Mouse (Mus musculus) gastrocnemius, postnatal 25 days (tissue): ENCODE data around the gene Gm21988. TPM values are rescaled to one million over a fixed set of nuclear protein-coding genes. Genes with fewer than 3 reads are reported as not detected.
A peak's percentile ranks its signal among the peaks of the same experiment; 100 is the strongest.

ENCODE experiments used
- DNase-seq: peaks from one replicate; pipeline ENCODE4 v3.0.0; 2022
- total RNA-seq, 2 experiments: library from RNA; stranded (reverse); gene quantifications; 1 replicate in 1 of 2; 2 replicates in 1 of 2; pipeline ENCODE4 v1.2.3; 2021

Gene Gm21988
- total RNA-seq, 2 experiments from 2014 or later, result 2.4 to 3.0 TPM

DNA sequence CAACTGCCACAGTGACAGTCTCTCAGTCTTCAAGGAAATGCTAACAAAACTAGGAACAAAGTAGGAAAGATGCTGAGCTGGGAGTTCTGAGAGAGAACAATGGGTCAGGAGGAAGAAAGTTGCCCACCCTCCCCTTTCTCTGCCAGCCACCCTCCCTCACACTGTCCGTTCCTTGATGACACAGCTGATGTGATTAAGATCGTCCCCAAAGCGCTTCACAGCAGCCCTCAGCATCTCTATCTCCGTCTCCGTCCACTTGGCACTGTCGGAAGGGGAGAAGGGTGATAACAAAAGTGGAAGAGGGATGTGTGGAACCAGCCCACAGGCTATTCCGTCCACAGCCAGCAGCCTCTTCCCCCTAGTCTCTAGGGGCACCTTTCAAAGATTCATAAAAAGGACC, 2.9 kb downstream of the Gm21988 start:
- no peak for DNase-seq

DNA sequence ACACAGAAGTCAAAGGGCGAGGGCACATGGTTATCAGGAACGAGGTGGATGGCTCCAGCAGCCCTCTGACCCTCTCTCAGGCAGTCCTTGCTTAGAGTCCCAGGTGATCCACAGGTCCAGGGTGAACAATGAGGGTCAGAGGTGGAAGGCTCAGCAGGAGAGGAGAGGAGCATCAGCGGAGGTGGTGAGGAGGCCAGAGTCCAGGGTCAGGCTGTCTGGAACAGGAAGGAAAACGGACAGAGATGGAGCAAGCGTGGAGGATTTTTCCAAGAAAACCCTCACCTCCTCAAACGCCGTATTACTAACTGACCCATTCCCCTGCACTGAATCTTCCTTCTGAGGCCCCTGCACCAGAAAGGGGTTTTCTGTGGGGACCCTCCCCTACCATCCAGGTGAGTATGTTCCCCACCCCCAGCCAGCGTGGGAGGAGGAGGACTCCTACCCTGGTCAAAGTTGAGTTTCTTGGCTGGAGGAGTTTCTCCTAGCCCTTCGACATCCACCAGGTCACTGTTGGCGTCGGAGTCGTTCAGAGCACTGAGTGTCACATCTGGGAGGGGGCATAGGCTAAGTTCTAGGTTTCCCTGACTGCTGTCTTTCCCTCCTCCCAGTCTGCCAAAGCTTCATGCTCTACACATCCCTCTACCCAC, 4.3 kb downstream of the Gm21988 start:
- DNase-seq, result no peak

DNA sequence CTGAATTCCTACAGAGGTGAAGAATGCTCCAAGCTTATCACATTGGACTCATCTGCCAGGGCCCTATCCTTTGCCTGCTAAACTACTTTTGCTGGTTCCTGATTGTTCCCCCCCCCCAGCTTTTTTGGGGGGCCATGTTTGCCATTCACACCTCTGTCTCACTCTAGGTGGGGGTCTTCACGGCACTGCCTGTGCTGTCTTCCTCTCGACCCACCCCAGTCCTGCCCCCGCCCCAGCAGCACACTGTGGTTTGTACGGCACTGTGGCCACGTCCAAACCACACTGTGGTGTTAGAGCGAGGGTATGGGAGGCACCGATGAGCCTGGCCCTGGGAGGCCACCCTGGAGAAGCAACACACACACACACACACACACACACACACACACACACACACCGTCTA, 5.1 kb downstream of the Gm21988 start:
- DNase-seq, result no peak

DNA sequence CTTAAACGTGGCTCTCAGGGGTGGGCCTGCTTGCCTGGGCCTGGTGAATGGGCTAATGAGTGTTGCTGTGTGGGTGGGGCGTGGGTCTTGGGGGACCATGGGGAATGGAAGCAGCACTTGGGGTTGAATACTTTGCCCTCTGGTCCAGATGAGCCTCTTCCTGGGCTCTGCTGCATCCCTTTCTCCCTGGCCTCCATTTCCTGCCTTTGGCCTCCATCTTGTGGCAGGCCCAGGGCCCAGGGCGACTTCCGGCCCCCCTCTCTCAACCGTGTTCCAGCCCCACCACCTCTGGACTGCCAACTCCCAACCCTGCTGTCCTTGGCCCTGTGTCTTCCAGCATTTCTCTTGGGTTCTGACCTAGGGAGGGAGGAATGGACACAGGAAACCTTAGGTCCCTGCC, 5.6 kb downstream of the Gm21988 start:
- DNase-seq, result peak; percentile 66

DNA sequence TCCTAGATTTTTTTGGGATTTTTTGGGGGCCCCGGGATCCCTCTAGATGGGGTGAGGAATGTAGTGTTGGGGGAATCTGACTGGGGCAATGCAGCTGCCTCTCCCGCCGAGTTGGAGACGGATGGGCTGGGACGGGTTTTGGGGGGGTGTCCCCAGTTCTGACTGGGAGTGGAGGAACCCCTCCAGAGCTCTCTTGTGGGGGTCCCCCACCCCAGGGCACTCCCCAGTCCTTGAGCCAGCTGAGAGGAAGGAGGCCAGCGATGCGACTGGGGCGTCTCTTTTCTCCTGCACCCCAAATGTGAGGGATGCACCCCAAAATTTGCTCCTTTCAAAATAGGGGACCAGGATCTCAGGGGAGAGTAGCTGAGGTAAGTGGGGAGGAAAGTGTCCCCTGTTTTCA, 6.6 kb downstream of the Gm21988 start:
- DNase-seq, result no peak

DNA sequence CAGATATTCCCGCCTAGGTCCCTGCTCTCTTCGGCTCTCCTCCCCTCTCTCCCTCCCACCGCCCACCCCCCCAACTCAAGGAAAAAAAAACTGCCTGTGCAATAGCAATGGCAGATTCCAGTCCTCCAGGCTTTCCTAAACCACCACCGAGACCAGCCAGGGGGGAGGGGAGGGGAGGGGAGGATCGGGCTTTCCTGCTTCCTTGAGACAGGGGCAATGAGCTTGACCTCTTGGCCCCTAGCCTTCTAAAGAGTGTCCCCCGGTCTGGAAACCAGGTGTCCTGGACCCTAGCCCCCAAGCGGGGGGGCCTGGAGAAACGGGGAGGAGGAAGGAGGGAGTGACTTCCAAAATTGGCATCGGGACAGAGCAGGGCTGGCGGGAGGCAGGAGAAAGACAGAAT, 7.1 kb downstream of the Gm21988 start:
- peak; percentile 67 for DNase-seq

DNA sequence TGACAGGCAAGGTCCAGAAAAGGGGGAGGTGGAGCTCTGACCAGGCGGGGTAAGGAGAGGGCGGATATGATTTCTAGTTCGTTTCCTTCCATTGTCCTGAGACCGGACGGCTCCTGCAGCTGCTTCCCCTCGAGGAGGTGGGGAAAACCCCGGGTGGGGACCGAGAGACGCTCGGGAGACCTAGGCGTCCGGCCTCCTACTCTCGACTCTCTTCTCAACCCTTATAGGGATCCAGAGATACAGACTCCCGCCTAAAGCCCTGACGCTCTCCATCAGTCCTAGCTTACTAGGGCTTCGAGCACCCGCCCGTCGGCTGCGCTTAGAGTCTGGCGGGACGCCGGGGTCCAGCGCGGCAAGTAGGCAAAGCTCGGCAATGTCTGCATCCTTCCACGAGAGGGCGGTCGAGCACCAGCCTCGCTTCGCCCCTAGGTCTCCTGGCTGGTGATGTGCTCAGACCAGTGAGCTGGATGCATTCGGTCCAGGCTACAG, 9.3 kb downstream of the Gm21988 start:
- peak; percentile 78 for DNase-seq

DNA sequence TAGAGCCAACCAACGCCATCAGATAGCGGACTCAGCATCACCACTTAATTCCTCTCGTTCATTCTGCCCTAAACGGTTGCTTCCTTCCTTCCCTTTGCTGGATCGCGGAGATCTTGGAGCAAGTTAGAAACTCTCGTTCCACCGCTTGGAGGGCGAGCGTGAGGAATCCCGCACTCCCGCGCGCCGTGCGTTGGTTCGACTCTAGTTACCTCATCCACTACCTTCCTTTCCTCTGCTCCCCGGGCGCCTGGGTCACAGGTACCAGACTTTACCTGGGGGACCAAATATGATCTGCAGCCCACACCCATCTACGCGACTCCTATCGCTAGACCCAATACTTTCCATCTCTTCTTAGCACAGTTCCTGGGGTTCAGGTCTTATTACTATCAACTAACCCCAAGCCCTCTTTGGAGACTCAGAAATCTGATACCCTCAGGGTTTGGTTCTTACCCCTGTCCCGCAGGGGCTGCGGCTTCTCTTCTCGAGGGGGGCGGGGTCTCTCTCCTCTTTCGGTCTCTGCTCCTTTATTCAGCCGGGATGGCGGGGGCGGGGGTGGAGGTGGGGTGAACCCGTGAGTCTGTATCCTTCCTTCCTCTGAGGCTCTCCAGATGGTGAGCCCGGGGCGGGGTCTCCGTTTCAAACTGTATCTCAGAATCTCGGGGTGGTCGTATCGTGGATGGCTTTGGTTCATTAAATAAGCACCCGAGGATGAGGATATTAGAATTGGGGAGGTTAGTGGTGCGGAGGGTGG, 10.2 kb downstream of the Gm21988 start, which contains the start of gene Bcl6b:
Bcl6b (minus strand) TSS at position 539 of the 751 bp plus-strand sequence.
- no peak for DNase-seq

DNA sequence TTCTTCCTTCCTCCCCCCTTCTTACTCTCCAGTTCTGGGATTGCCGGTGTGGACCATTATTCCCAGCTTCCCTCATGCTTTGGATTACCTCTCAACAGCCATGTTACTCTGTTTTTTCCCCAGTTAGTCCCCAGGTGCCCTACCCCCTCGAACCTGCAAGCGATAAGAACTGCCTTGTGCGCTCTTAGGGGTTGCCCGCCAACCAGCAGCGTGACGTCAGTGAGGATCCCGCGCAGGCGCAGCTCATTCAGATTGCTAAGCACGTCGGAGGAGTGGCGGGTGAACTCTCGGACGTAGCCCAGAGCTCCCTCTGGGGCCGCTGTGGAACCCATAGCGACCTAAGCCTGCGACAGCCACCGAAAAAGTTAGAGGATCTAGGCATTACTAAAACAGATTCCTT, 10.8 kb downstream of the Gm21988 start:
- DNase-seq, result peak; percentile 78

DNA sequence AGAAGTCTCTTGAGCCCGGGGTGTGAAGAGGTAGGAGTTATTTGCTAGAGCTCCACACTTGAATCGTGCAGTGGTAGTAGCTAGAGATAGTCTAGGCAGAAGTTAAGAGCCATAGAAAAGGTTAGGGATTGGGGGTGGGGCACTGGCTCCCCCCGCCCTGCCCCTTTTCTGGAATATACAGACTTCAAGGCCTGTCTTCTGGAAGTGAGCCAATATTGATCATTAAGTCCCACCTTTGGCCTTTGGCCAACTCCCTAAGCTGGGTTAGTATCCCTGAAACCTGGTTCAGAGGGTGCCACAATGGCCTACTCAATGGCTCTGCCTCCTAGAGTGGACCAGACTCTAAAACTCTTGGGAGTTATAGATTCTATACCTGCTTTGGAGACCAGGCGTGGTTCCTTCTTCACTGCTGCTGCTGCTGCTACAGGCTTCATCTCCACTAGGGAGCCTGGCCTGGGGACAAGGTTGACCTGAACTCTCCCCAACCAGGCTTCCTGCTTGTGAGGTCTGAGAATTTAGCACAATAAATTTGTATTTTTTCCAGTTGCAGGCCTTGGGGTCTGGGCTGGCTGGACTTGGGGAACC, 11.9 kb downstream of the Gm21988 start:
- DNase-seq, result no peak

DNA sequence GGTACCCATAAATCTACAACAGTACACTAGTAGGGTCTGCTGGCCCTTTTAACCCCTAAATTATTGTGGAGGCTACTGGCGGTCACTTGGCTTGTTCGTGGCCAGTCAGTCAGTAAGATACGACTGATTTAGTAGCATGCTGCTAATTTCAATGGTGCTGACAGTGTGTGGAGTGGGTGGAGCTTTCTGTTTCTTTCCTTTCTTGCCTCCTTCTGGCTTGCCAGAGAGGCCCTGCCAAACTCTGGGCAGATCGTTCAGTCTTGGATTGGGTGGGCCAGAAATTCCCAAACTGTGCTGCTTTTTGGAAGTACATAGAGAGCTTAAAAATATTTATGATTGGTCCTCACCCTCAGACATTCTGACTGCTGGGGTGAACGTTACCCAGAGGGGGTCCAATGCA, 12.5 kb downstream of the Gm21988 start:
- no peak for DNase-seq

DNA sequence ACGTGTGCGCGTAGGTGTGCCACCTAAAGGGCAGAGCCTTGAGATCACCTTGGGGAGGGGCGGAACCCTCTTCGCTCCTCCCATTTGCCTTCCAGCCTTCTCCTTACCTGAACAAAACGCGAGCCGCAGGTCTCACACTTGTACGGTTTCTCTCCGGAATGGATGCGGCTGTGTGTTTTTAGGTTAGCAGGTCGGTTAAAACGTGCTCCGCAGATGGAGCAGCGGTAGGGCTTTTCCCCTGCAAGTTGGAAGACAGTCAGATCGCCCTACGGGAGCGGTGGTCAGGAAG, 13.1 kb downstream of the Gm21988 start:
- no peak for DNase-seq

DNA sequence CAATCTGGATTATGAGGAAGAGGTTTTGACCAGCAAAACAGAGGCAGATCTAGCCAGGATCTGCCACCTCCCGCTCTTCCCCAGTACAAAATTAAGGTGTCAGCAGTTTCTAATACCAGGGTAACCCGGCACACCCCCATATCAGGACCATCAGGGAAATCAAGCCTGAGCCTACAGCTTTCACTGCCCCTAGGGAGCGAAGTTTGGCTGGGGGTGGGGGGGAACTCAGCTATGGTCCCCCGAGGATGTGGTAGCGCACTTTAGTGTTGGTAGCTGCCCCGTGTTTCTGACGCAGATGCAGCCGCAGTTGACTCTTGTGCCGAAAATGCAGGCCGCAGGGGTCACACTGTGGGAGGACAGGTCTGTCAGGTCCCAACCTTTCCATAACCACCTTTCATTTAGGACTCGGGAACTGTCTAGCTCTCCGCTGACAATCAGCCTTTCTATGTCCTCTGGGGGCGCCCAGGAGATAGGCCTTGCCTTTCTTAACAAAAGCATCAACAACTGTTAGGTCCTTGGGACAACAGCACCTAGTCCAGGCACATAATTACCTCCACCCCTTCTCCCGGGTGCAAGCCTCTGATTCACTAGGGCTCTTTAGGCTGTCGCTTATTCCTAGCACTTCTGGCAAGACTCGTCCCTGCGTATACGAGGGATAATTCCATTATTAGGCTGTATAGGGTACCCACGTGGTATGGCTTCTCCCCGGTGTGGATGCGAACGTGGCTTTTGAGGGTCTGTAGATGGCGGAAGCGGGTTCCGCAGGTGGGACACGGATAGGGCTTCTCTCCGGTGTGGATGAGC, 13.6 kb downstream of the Gm21988 start:
- DNase-seq, result no peak

DNA sequence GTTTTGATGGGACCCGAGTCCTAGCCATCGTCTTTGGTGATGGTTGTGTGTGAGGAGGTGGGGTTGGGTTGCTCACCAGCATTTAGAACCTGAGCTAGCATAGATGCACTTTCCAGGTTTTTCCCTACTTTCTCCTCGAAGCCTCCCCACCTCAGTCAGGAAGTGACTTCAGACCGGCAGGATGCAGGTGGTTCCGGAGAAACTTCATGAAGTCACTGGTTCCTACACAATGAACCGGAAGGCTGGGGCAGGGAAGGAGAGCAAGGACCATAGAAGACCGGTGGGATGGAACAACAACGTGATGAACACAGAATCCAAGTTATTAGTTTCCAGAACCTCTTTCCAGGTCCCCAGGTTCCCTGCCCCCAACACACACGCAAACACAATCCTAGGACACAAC, 15.9 kb downstream of the Gm21988 start:
- DNase-seq, result no peak

DNA sequence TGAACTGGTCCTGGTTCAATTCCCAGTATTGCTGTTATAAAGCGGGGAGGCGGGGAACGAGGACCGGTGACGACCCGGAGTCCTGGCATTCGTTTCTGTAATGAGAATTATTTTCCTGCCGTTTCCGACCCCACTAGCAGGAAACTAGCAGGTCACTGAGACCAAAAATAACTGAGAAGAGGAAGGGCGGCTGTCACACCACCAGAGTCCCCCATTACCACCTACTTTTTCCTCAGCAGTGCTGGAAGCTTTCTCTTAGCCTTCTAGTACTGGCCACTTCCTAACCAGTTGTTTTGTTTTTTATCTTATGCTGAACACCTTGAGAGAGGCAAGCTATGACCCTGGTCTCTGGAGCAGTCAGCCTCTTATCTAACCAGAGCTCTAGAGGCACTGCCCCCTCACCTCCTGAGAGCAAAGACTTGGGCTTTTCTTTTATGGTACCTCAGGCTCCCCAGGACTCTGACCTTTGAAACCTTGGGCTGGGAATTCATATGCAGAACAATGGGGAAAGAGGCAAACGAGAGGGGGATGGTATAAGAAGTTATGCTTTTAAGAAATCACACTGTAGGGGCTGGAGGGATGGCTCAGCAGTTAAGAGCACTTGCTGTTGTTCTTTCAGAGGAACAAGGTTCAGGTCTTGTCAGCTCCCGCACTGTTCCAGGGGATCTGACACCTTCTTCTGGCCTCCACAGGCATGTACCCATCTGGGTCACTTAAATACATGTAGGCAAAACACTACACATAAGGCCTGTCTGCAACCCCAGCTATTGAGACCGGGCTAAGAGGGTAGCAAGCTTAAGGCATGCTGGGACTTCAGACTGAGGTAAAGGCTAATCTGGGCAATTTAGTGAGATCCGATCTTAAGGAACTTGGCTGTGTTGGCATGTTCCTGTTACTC, 17.8 kb downstream of the Gm21988 start:
- DNase-seq, result no peak

DNA sequence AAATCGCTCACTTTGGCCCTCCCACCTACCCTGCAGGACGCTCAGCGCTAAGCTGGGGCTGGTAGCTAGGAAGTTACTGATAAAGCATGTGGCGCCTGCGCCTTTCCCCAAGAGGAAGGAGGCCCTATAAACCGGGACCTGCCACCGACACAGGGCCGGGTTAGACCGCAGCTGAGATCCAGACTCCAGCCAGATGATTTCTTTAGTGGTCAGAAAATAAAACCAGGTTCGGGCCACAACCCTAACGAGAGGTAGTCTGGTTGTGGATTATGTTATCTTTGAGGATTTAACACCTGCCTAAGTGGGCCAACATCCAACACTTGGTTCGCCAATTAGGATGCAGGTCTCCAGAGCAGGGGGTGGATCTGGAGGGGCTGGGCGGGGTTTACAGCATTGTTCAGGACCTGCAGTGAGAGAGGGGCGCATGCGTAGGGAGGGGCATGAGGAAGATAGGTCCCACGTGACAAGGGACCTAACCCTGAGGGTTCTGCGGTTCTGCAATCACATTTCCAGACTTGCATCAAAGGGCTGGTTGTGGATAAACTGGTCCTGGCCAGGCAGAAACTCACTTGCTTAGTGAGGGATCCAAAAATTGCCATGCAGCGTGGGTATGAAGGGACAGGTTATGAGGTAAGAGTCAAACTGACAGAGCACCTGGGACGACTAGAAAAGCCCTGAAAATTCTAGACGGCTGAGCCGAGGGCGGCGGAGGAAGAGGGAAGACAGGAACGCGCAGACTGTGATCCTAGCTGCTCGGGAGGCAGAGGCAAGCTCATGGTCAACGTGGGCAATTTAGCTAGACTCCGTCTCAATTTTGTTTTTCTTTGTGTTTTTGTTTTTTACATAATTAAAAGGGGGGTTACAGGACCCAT, 18.7 kb downstream of the Gm21988 start, which contains the start of gene Slc16a13:
Slc16a13 (minus strand) TSS at position 334 of the 872 bp plus-strand sequence.
- DNase-seq, result peak; percentile 87

DNA sequence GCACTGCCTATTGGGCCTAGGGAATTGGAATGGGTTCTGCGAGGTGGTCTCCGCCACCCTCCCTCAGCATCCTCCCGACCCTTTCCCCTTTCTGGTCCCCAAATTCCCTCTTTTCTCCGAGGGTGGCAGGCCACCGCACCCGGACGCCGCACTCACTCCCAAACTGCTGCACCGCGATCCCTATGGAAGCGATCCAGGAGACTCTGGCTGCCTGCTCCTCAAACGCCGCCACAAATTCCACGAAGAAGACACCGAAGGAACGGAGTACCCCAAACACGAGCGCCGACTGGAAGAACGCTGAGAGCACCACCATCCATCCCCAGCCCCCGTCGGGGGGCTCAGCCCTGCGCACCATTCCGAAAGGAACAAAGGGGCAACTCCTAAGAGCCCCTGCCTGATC, 19.3 kb downstream of the Gm21988 start:
- no peak for DNase-seq

DNA sequence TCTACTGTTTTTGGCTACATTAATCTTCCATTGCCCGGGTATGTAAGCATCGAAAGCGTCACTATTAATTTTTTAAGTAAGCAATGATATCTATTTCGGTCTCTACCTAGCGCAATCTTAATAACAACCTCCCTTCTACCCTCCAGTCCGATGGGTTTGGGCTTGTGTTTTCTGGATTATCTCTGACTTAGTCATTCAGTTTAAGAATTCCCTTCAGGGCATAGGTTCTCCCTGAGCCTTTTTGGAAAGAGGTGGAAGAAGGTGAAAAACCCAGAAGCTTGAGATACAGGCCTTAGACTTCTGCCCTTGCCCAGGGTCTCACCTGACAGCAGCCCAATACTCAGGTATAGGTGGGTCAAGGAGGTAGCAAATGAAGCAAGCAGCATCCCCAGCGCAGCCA, 19.8 kb downstream of the Gm21988 start:
- DNase-seq, result no peak

DNA sequence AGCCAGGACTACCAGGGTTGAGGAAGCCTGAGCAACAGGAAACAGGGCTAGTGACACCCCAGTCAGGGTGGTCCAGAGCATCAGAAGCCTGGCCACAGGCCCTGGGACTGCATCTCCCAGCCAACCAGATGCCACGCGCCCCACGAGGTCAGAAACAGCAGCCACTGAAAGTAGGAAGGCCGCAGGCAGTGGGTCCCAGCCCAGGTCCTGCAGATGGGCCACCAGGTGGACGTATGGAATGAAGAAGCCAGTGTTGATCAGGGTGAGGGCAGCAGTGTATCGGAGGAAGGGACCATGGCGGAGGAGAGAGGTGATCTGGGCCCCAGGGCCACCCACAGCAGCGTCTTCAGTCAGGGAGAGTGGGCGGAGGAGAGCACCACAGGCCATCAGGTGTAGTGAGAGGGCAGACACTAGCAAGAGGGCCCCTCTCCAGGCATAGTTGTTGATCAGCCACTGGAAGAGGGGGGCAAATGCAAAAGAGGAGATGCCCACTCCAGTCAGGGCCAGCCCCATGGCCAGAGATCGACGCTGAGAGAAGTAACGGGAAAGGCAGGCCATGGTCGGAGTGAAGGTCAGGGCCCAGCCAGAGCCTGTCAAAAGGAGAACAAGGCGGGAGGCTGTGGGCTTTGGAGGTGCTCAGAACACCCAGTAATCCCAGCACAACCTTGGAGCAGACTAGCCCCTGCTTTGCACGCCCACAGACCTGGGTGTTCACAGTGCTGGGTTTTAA, 20.7 kb downstream of the Gm21988 start:
- DNase-seq, result no peak

DNA sequence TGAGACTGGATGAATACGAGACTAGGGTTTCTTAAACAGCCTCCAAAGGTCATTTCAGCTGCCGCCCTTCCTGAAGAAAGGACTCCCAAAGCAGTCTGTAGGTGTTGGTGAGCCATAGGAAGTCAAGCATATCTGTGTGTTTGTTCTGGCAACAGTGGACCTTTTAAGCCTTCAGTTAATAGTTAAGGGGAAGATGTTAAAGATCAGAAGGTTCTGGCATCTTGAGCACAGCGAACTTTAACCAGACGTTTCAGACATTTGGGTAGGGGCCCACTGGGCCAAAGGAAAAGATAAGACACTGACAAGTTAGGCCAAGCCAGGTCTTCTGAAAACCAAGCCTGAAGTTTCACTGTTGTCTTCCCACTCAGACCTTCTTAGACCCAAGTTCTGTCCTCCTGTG, 21.6 kb downstream of the Gm21988 start:
- no peak for DNase-seq
